Mouse (Mus musculus): ENCODE results near the gene Ccdc181. TPM values are rescaled to one million over a fixed set of nuclear protein-coding genes. Genes with fewer than 3 reads are reported as not detected.

Gene Ccdc181
- polyA plus RNA-seq, 1 experiment from 2014 or later = 9.7 TPM

GRCm38 (mm10) chr1:164287406-164287805, 12.0 kb downstream of the Ccdc181 start:
- Histone ChIP-seq H3K36me3 (peaks cover 25% of the 10 kb centered on the region), H3K4me1 (replicated peaks) (0 out of 2 replicates have a peak, but pooled peaks cover 3% of the 10 kb centered on the region), H3K9me3 (replicated peaks) (no peaks in the 10 kb centered on the region), H3K27ac (ENCODE audit: poor library complexity, severe bottlenecking) (no peak overlapping the region), H3K4me3 (no peak overlapping the region), H3K27me3 (replicated peaks) (no peaks in the 10 kb centered on the region), H3K4me2 (no peak overlapping the region), H3K9ac (no peak overlapping the region)
- no peak for ATAC-seq (ENCODE audit: insufficient number of reproducible peaks, low FRiP score)
- 51% methylated on average over 15 of the region's 15 CpGs for WGBS

- Histone ChIP-seq H3K4me3 (no peak overlapping the region), H3K4me1 (replicated peaks) (no peaks in the 10 kb centered on the region), H3K27ac (ENCODE audit: poor library complexity, severe bottlenecking) (no peak overlapping the region), H3K36me3 (peaks cover 52% of the 10 kb centered on the region), H3K9me3 (replicated peaks) (no peaks in the 10 kb centered on the region), H3K9ac (no peak overlapping the region), H3K4me2 (no peak overlapping the region), H3K27me3 (replicated peaks) (no peaks in the 10 kb centered on the region)
- WGBS = 87% methylated on average over 5 of the region's 5 CpGs
- ATAC-seq (ENCODE audit: insufficient number of reproducible peaks, low FRiP score) = no peak
These were observed 16.7 kb downstream of the Ccdc181 start for GRCm38 (mm10) chr1:164292040-164292439.

- Histone ChIP-seq H3K4me2 (no peak overlapping the region), H3K36me3 (peaks cover 66% of the 10 kb centered on the region), H3K4me1 (replicated peaks) (no peaks in the 10 kb centered on the region), H3K27me3 (replicated peaks) (no peaks in the 10 kb centered on the region), H3K9ac (no peak overlapping the region), H3K4me3 (no peak overlapping the region), H3K9me3 (replicated peaks) (no peaks in the 10 kb centered on the region), H3K27ac (ENCODE audit: poor library complexity, severe bottlenecking) (no peak overlapping the region)
- WGBS = 84% methylated on average over 6 of the region's 6 CpGs
- no peak for ATAC-seq (ENCODE audit: insufficient number of reproducible peaks, low FRiP score)
These were observed 18.7 kb downstream of the Ccdc181 start for GRCm38 (mm10) chr1:164294071-164294470.

DNA sequence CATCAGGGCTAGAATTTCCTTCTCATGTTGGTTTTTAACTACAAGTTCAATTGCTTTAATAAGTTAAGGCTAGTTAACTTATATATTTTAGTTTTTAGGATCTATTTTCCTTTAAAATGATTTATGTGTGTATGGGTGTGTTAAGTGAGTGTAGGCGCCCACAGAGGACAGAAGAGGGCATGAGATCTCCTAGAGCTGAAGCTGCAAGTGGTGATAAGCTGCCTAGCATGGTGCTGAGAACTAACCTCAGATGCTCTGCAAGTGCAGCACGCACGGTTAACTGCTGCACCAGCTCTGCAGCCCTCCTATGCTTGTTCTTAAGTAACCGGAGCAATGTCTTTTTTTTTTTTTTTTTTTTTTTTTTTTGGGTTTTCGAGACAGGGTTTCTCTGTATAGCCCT, 21.1 kb downstream of the Ccdc181 start:
- 85% methylated on average over 4 of the region's 5 CpGs for WGBS
- no peak overlapping the region for H3K9ac ChIP-seq
- no peak overlapping the region for H3K4me2 ChIP-seq
- ATAC-seq (ENCODE audit: insufficient number of reproducible peaks, low FRiP score) = no peak
- no peaks in the 10 kb centered on the region for H3K27me3 ChIP-seq (replicated peaks)
- H3K9me3 ChIP-seq (replicated peaks) = no peaks in the 10 kb centered on the region
- H3K27ac ChIP-seq (ENCODE audit: poor library complexity, severe bottlenecking) = no peak overlapping the region
- H3K4me1 ChIP-seq (replicated peaks) = no peaks in the 10 kb centered on the region
- H3K4me3 ChIP-seq = no peak overlapping the region
- peaks cover 72% of the 10 kb centered on the region for H3K36me3 ChIP-seq

DNA sequence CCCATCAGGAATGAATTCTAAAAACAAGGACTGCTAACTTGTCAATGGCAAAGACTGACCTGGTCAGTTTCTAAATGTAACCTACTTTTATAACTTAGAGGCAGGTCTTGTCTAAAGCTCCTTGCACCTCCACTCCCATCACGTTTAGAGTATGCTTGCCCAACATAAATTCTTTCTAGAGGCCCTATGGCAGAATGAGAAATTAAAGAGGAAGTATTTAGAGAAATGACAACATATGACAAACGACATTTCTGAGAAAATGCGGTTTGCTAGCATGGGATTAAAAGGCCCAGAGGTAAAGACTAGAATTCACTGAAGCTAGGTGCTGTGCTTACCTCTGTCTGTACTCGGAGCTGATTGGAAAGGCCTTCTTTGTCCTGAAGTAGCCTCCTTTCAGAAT, 26.6 kb downstream of the Ccdc181 start:
- no peak for ATAC-seq (ENCODE audit: insufficient number of reproducible peaks, low FRiP score)
- Histone ChIP-seq H3K9me3 (replicated peaks) (no peaks in the 10 kb centered on the region), H3K27ac (ENCODE audit: poor library complexity, severe bottlenecking) (no peak overlapping the region), H3K36me3 (peaks cover 54% of the 10 kb centered on the region), H3K4me3 (no peak overlapping the region), H3K27me3 (replicated peaks) (no peaks in the 10 kb centered on the region), H3K4me2 (no peak overlapping the region), H3K4me1 (replicated peaks) (0 out of 2 replicates have a peak, but pooled peaks cover 4% of the 10 kb centered on the region), H3K9ac (no peak overlapping the region)
- 88% methylated on average over 4 of the region's 4 CpGs for WGBS

DNA sequence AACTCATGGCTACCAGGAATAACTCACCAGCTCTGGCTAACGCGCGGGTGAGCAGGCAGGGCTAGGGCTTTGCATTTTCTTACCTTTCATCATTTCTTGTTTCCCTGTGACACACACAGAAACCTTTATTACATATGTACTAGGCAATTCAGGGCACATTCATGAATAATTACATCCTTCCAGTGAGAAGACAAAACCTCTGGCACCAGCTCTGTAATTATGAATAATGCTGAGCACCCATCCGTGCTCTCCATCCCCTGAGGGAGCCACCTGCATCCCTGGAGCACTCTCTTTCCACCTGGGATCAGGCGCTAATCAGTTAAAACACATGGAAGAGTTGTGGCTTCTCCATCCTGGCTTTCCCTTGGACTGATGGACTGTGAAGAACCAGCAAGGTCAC, 28.4 kb downstream of the Ccdc181 start, which contains the start of gene Nme7:
TSS of gene Nme7 (plus strand) at position 301 of the 400 bp plus-strand sequence.
- H3K27me3 ChIP-seq (replicated peaks) = no peaks in the 10 kb centered on the region
- 87% methylated on average over 5 of the region's 5 CpGs for WGBS
- no peak within 1 kb of the TSS for H3K27ac ChIP-seq (ENCODE audit: poor library complexity, severe bottlenecking)
- peaks cover 9% of the 10 kb centered on the region for H3K4me1 ChIP-seq (replicated peaks)
- ATAC-seq (ENCODE audit: insufficient number of reproducible peaks, low FRiP score) = no peak
- no peak within 1 kb of the TSS for H3K9ac ChIP-seq
- H3K4me2 ChIP-seq = no peak within 1 kb of the TSS
- H3K4me3 ChIP-seq = no peak within 1 kb of the TSS
- H3K36me3 ChIP-seq = peaks cover 39% of the 10 kb centered on the region
- H3K9me3 ChIP-seq (replicated peaks) = no peaks in the 10 kb centered on the region

GRCm38 (mm10) chr1:164307124-164307751, 31.9 kb downstream of the Ccdc181 start, which contains the start of gene Blzf1:
TSS of gene Blzf1 (minus strand) at chr1:164307489.
- peaks cover 9% of the 10 kb centered on the region for H3K4me1 ChIP-seq (replicated peaks)
- no peaks in the 10 kb centered on the region for H3K9me3 ChIP-seq (replicated peaks)
- H3K36me3 ChIP-seq = peaks cover 9% of the 10 kb centered on the region
- peak within 1 kb of the TSS; percentile 52 for H3K27ac ChIP-seq (ENCODE audit: poor library complexity, severe bottlenecking)
- H3K4me3 ChIP-seq = peak within 1 kb of the TSS; percentile 88
- H3K9ac ChIP-seq = peak within 1 kb of the TSS; percentile 77
- peak within 1 kb of the TSS; percentile 77 for H3K4me2 ChIP-seq
- H3K27me3 ChIP-seq (replicated peaks) = no peaks in the 10 kb centered on the region
- WGBS = under 1% methylated on average over 35 of the region's 35 CpGs
- ATAC-seq (ENCODE audit: insufficient number of reproducible peaks, low FRiP score) = peak; percentile 100

DNA sequence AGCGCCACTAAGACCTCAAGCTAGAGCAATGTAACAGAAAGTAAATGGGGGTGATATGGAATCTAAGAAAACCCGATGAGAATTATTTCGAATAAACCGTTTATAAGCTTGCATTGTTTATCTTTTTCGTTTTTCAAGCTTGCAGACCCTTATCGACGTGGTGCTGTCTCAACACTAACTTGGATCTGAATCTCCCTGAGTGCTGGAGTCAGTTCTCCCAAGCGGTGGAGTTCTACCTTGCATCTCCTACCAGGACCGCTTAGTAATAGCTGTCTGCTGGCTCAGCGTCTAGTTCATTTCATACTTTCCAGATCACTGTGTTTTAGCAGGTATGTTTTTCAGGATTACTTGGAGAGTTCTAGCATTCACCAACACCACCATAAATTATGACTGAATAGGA, 32.5 kb downstream of the Ccdc181 start:
- 9% methylated on average over 10 of the region's 10 CpGs for WGBS
- peaks cover 9% of the 10 kb centered on the region for H3K4me1 ChIP-seq (replicated peaks)
- peak overlapping the region; percentile 77 for H3K4me2 ChIP-seq
- peaks cover 8% of the 10 kb centered on the region for H3K36me3 ChIP-seq
- H3K27ac ChIP-seq (ENCODE audit: poor library complexity, severe bottlenecking) = no peak overlapping the region
- peak overlapping the region; percentile 60 for H3K9ac ChIP-seq
- no peak for ATAC-seq (ENCODE audit: insufficient number of reproducible peaks, low FRiP score)
- no peaks in the 10 kb centered on the region for H3K9me3 ChIP-seq (replicated peaks)
- no peaks in the 10 kb centered on the region for H3K27me3 ChIP-seq (replicated peaks)
- peak overlapping the region; percentile 88 for H3K4me3 ChIP-seq

- ATAC-seq (ENCODE audit: insufficient number of reproducible peaks, low FRiP score) = no peak
- no peak overlapping the region for H3K4me2 ChIP-seq
- H3K4me1 ChIP-seq (replicated peaks) = peaks cover 12% of the 10 kb centered on the region
- no peak overlapping the region for H3K9ac ChIP-seq
- H3K27me3 ChIP-seq (replicated peaks) = no peaks in the 10 kb centered on the region
- H3K36me3 ChIP-seq = peaks cover 6% of the 10 kb centered on the region
- no peak overlapping the region for H3K27ac ChIP-seq (ENCODE audit: poor library complexity, severe bottlenecking)
- H3K9me3 ChIP-seq (replicated peaks) = no peaks in the 10 kb centered on the region
- WGBS = 86% methylated on average over 5 of the region's 5 CpGs
- no peak overlapping the region for H3K4me3 ChIP-seq
These were observed 38.7 kb downstream of the Ccdc181 start for GRCm38 (mm10) chr1:164314085-164314484.

- H3K27me3 ChIP-seq (replicated peaks) = no peaks in the 10 kb centered on the region
- no peaks in the 10 kb centered on the region for H3K9me3 ChIP-seq (replicated peaks)
- no peak overlapping the region for H3K9ac ChIP-seq
- H3K4me3 ChIP-seq = no peak overlapping the region
- H3K27ac ChIP-seq (ENCODE audit: poor library complexity, severe bottlenecking) = no peak overlapping the region
- no peak overlapping the region for H3K4me2 ChIP-seq
- H3K36me3 ChIP-seq = peaks cover 6% of the 10 kb centered on the region
- H3K4me1 ChIP-seq (replicated peaks) = peaks cover 21% of the 10 kb centered on the region
- 77% methylated on average over 8 of the region's 8 CpGs for WGBS
- ATAC-seq (ENCODE audit: insufficient number of reproducible peaks, low FRiP score) = no peak
These were observed 39.9 kb downstream of the Ccdc181 start for GRCm38 (mm10) chr1:164315266-164315665.

DNA sequence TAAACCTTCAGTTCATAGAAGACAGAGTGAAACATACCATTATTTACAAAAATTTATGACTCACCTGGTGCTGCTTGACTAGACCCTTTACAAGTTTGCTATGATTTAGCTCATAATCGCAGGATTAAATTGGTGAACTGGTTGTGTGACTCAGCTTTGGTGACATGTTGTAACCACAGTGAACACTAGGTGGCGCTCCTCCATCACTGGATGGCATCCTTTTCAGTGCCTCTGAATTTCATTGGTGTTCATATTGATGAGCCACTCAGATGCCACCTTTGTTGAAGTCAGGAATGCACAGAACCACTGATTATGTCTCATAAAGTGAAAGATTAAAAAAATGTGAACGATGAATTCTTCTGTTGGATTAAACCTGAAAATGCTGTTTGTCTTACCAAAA, 41.3 kb downstream of the Ccdc181 start:
- Histone ChIP-seq H3K36me3 (peaks cover 6% of the 10 kb centered on the region), H3K4me2 (no peak overlapping the region), H3K27ac (ENCODE audit: poor library complexity, severe bottlenecking) (no peak overlapping the region), H3K4me1 (replicated peaks) (peaks cover 32% of the 10 kb centered on the region), H3K27me3 (replicated peaks) (no peaks in the 10 kb centered on the region), H3K4me3 (no peak overlapping the region), H3K9ac (no peak overlapping the region), H3K9me3 (replicated peaks) (no peaks in the 10 kb centered on the region)
- ATAC-seq (ENCODE audit: insufficient number of reproducible peaks, low FRiP score) = no peak
- WGBS = 32% methylated on average over 3 of the region's 3 CpGs

DNA sequence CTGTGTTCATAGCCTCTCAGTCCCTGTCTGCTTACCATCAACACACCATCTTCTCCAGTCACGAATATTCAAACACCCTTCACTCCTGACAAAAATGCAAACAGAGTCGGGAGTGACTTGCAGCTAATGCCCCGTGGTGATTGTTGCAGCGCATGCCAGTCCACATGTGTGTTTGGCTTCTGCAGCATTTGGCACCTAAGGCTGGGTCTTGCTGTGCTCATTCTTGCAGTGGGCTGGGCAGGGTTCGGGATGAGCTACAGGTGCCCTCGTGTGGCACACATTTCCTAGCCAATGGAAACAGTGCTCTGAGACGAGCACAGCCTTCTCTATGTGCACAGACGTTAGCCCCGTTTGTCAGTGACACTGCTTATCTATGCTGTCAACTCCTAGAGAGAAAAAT, 41.9 kb downstream of the Ccdc181 start:
- H3K4me1 ChIP-seq (replicated peaks) = peaks cover 37% of the 10 kb centered on the region
- H3K27me3 ChIP-seq (replicated peaks) = no peaks in the 10 kb centered on the region
- no peaks in the 10 kb centered on the region for H3K9me3 ChIP-seq (replicated peaks)
- H3K9ac ChIP-seq = no peak overlapping the region; the same call in 1 of the 2 replicates
- H3K4me3 ChIP-seq = no peak overlapping the region
- peak overlapping the region; percentile 52; the same call in 1 of the 2 replicates for H3K27ac ChIP-seq (ENCODE audit: poor library complexity, severe bottlenecking)
- no peak for ATAC-seq (ENCODE audit: insufficient number of reproducible peaks, low FRiP score)
- WGBS = 46% methylated on average over 9 of the region's 9 CpGs
- H3K4me2 ChIP-seq = peak overlapping the region; percentile 16; the same call in 1 of the 2 replicates
- H3K36me3 ChIP-seq = peaks cover 6% of the 10 kb centered on the region

All from heart, embryonic 12.5 days (tissue).